Mouse (Mus musculus): ENCODE results near the gene Crip2. TPM values are rescaled to one million over a fixed set of nuclear protein-coding genes. Genes with fewer than 3 reads are reported as not detected.

The Crip2 gene
- polyA plus RNA-seq, 1 experiment from 2014 or later = 53.8 TPM

- peak overlapping the region; percentile 6; the same call in 1 of the 2 replicates for H3K4me3 ChIP-seq (ENCODE audit: low read depth, low read length)
- H3K4me1 ChIP-seq (ENCODE audit: control insufficient read depth, insufficient read depth, low read length) = peaks cover 16% of the 10 kb centered on the region
- peaks cover 35% of the 10 kb centered on the region for H3K27me3 ChIP-seq (ENCODE audit: control insufficient read depth, insufficient read depth, low read length)
- ATAC-seq (ENCODE audit: insufficient number of reproducible peaks, low FRiP score, low TSS enrichment, low read depth) (no peak; the same call in 1 of the 2 replicates), DNase-seq (ENCODE audit: low spot score) (peak; percentile 61)
- H3K9ac ChIP-seq (ENCODE audit: low read length) = peak overlapping the region; percentile 30
- H3K27ac ChIP-seq (replicated peaks; ENCODE audit: low read depth, low read length) = no peak overlapping the region; the same call in 1 of the 2 replicates
- no peaks in the 10 kb centered on the region for H3K9me3 ChIP-seq (ENCODE audit: control insufficient read depth, low read length)
- peaks cover 8% of the 10 kb centered on the region for H3K36me3 ChIP-seq (ENCODE audit: control insufficient read depth, insufficient read depth, low read length)
- WGBS = 19% methylated on average over 15 of the region's 15 CpGs
- peak overlapping the region; percentile 22; the same call in 1 of the 2 replicates for H3K4me2 ChIP-seq (ENCODE audit: low read depth, severe bottlenecking)
Measured at GRCm38 (mm10) chr12:113142021-113142975, 2.3 kb downstream of the Crip2 start.

GRCm38 (mm10) chr12:113143164-113143563 lies 3.1 kb downstream of the Crip2 start:
- Histone ChIP-seq H3K9ac (ENCODE audit: low read length) (peak overlapping the region; percentile 30), H3K36me3 (ENCODE audit: control insufficient read depth, insufficient read depth, low read length) (peaks cover 2% of the 10 kb centered on the region; the same call in 1 of the 2 replicates), H3K27ac (replicated peaks; ENCODE audit: low read depth, low read length) (no peak overlapping the region; the same call in 1 of the 2 replicates), H3K4me3 (ENCODE audit: low read depth, low read length) (no peak overlapping the region), H3K4me1 (ENCODE audit: control insufficient read depth, insufficient read depth, low read length) (peaks cover 16% of the 10 kb centered on the region), H3K9me3 (ENCODE audit: control insufficient read depth, low read length) (no peaks in the 10 kb centered on the region), H3K27me3 (ENCODE audit: control insufficient read depth, insufficient read depth, low read length) (peaks cover 39% of the 10 kb centered on the region), H3K4me2 (ENCODE audit: low read depth, severe bottlenecking) (peak overlapping the region; percentile 22; the same call in 1 of the 2 replicates)
- ATAC-seq (ENCODE audit: insufficient number of reproducible peaks, low FRiP score, low TSS enrichment, low read depth) = no peak
- WGBS = 62% methylated on average over 7 of the region's 7 CpGs
- no peak for DNase-seq (ENCODE audit: low spot score)

- peaks cover 14% of the 10 kb centered on the region for H3K4me1 ChIP-seq (ENCODE audit: control insufficient read depth, insufficient read depth, low read length)
- WGBS = 72% methylated on average over 20 of the region's 20 CpGs
Measured at GRCm38 (mm10) chr12:113144001-113144756, 4.1 kb downstream of the Crip2 start.

GRCm38 (mm10) chr12:113144886-113145285 lies 4.8 kb downstream of the Crip2 start:
- WGBS = 90% methylated on average over 16 of the region's 16 CpGs
- ATAC-seq (ENCODE audit: insufficient number of reproducible peaks, low FRiP score, low TSS enrichment, low read depth) (no peak), DNase-seq (ENCODE audit: low spot score) (no peak)
- Histone ChIP-seq H3K4me2 (ENCODE audit: low read depth, severe bottlenecking) (no peak overlapping the region), H3K36me3 (ENCODE audit: control insufficient read depth, insufficient read depth, low read length) (no peaks in the 10 kb centered on the region), H3K9me3 (ENCODE audit: control insufficient read depth, low read length) (no peaks in the 10 kb centered on the region), H3K27me3 (ENCODE audit: control insufficient read depth, insufficient read depth, low read length) (peaks cover 43% of the 10 kb centered on the region), H3K9ac (ENCODE audit: low read length) (no peak overlapping the region), H3K4me1 (ENCODE audit: control insufficient read depth, insufficient read depth, low read length) (peaks cover 8% of the 10 kb centered on the region), H3K27ac (replicated peaks; ENCODE audit: low read depth, low read length) (no peak overlapping the region), H3K4me3 (ENCODE audit: low read depth, low read length) (no peak overlapping the region)

More at GRCm38 (mm10) chr12:113144001-113144756, 4.1 kb downstream of the Crip2 start:
- H3K9ac ChIP-seq (ENCODE audit: low read length) = no peak overlapping the region
- H3K36me3 ChIP-seq (ENCODE audit: control insufficient read depth, insufficient read depth, low read length) = no peaks in the 10 kb centered on the region
- no peak overlapping the region for H3K4me3 ChIP-seq (ENCODE audit: low read depth, low read length)
- peak; percentile 48 for DNase-seq (ENCODE audit: low spot score)
- H3K4me2 ChIP-seq (ENCODE audit: low read depth, severe bottlenecking) = no peak overlapping the region
- ATAC-seq (ENCODE audit: insufficient number of reproducible peaks, low FRiP score, low TSS enrichment, low read depth) = no peak
- peaks cover 39% of the 10 kb centered on the region for H3K27me3 ChIP-seq (ENCODE audit: control insufficient read depth, insufficient read depth, low read length)
- no peaks in the 10 kb centered on the region for H3K9me3 ChIP-seq (ENCODE audit: control insufficient read depth, low read length)
- H3K27ac ChIP-seq (replicated peaks; ENCODE audit: low read depth, low read length) = no peak overlapping the region

GRCm38 (mm10) chr12:113145591-113145990 lies 5.6 kb downstream of the Crip2 start:
- H3K4me1 ChIP-seq (ENCODE audit: control insufficient read depth, insufficient read depth, low read length) = peaks cover 8% of the 10 kb centered on the region
- H3K4me3 ChIP-seq (ENCODE audit: low read depth, low read length) = no peak overlapping the region
- no peak overlapping the region for H3K27ac ChIP-seq (replicated peaks; ENCODE audit: low read depth, low read length)
- peaks cover 42% of the 10 kb centered on the region for H3K27me3 ChIP-seq (ENCODE audit: control insufficient read depth, insufficient read depth, low read length)
- H3K4me2 ChIP-seq (ENCODE audit: low read depth, severe bottlenecking) = no peak overlapping the region
- H3K9me3 ChIP-seq (ENCODE audit: control insufficient read depth, low read length) = no peaks in the 10 kb centered on the region
- no peak overlapping the region for H3K9ac ChIP-seq (ENCODE audit: low read length)
- DNase-seq (ENCODE audit: low spot score) (no peak), ATAC-seq (ENCODE audit: insufficient number of reproducible peaks, low FRiP score, low TSS enrichment, low read depth) (no peak)
- H3K36me3 ChIP-seq (ENCODE audit: control insufficient read depth, insufficient read depth, low read length) = no peaks in the 10 kb centered on the region
- 89% methylated on average over 5 of the region's 5 CpGs for WGBS

GRCm38 (mm10) chr12:113146112-113147057 lies 6.3 kb downstream of the Crip2 start, which contains the start of gene Crip1:
Gene Crip1 (plus strand): TSS chr12:113146316.
- no peak for ATAC-seq (ENCODE audit: insufficient number of reproducible peaks, low FRiP score, low TSS enrichment, low read depth)
- Histone ChIP-seq H3K4me1 (ENCODE audit: control insufficient read depth, insufficient read depth, low read length) (peaks cover 8% of the 10 kb centered on the region), H3K4me3 (ENCODE audit: low read depth, low read length) (no peak within 1 kb of the TSS)

GRCm38 (mm10) chr12:113147481-113147880 lies 7.4 kb downstream of the Crip2 start:
- no peak for DNase-seq (ENCODE audit: low spot score)
- no peak for ATAC-seq (ENCODE audit: insufficient number of reproducible peaks, low FRiP score, low TSS enrichment, low read depth)
- no peak overlapping the region for H3K27ac ChIP-seq (replicated peaks; ENCODE audit: low read depth, low read length)
- 86% methylated on average over 8 of the region's 8 CpGs for WGBS
- H3K9ac ChIP-seq (ENCODE audit: low read length) = no peak overlapping the region
- no peak overlapping the region for H3K4me2 ChIP-seq (ENCODE audit: low read depth, severe bottlenecking)
- no peaks in the 10 kb centered on the region for H3K36me3 ChIP-seq (ENCODE audit: control insufficient read depth, insufficient read depth, low read length)
- no peaks in the 10 kb centered on the region for H3K9me3 ChIP-seq (ENCODE audit: control insufficient read depth, low read length)
- H3K4me3 ChIP-seq (ENCODE audit: low read depth, low read length) = no peak overlapping the region
- H3K4me1 ChIP-seq (ENCODE audit: control insufficient read depth, insufficient read depth, low read length) = peaks cover 9% of the 10 kb centered on the region
- H3K27me3 ChIP-seq (ENCODE audit: control insufficient read depth, insufficient read depth, low read length) = peaks cover 34% of the 10 kb centered on the region

More at GRCm38 (mm10) chr12:113146112-113147057, 6.3 kb downstream of the Crip2 start, which contains the start of gene Crip1:
- 11% methylated on average over 45 of the region's 45 CpGs for WGBS
- DNase-seq (ENCODE audit: low spot score) = peak; percentile 88
- H3K4me2 ChIP-seq (ENCODE audit: low read depth, severe bottlenecking) = peak within 1 kb of the TSS; percentile 20; the same call in 1 of the 2 replicates
- H3K36me3 ChIP-seq (ENCODE audit: control insufficient read depth, insufficient read depth, low read length) = no peaks in the 10 kb centered on the region
- peaks cover 42% of the 10 kb centered on the region for H3K27me3 ChIP-seq (ENCODE audit: control insufficient read depth, insufficient read depth, low read length)
- no peak within 1 kb of the TSS for H3K9ac ChIP-seq (ENCODE audit: low read length)
- H3K9me3 ChIP-seq (ENCODE audit: control insufficient read depth, low read length) = no peaks in the 10 kb centered on the region
- H3K27ac ChIP-seq (replicated peaks; ENCODE audit: low read depth, low read length) = no peak within 1 kb of the TSS

All from limb, embryonic 11.5 days (tissue).